Mouse (Mus musculus) embryonic facial prominence, embryonic 14.5 days (tissue): Measurements from ENCODE around the gene Rictor. TPM values are rescaled to one million over a fixed set of nuclear protein-coding genes. Genes with fewer than 3 reads are reported as not detected.

Experiments used
- ATAC-seq: fragments of 200-750 bp; cut with Nextera tagmentation; 2 replicates; pipeline ENCODE4 v1.8.0; 2017; ENCODE audit warnings: low read depth, moderate number of reproducible peaks, moderate TSS enrichment
- DNase-seq: peaks from one replicate; pipeline ENCODE4 v3.0.0-alpha.2; 2015; ENCODE audit warnings: low spot score
- H3K27ac ChIP-seq: fragments of 300-500 bp; sonication (generic); replicated peaks from 2 replicates; pipeline ENCODE4 v1.5.1; 2014; ENCODE audit warnings: low read depth, mild to moderate bottlenecking, low read length, moderate library complexity
- H3K27me3 ChIP-seq: fragments of 300-500 bp; sonication (generic); replicated peaks from 2 replicates; pipeline ENCODE4 v1.6.1; 2014; ENCODE audit warnings: low read length; ENCODE audit not compliant: control insufficient read depth, insufficient read depth
- H3K36me3 ChIP-seq: fragments of 300-500 bp; sonication (generic); 2 replicates; pipeline ENCODE4 v1.6.1; 2014; ENCODE audit warnings: low read length, mixed read lengths; ENCODE audit not compliant: control insufficient read depth, insufficient read depth
- H3K4me1 ChIP-seq: fragments of 300-500 bp; sonication (generic); 2 replicates; pipeline ENCODE4 v1.6.1; 2014; ENCODE audit warnings: antibody characterized with exemption, low read length; ENCODE audit not compliant: control insufficient read depth, insufficient read depth
- H3K4me2 ChIP-seq: fragments of 300-500 bp; sonication (generic); 2 replicates; pipeline ENCODE4 v1.6.1; 2014; ENCODE audit warnings: low read depth, mild to moderate bottlenecking, low read length, moderate library complexity, mixed read lengths
- H3K4me3 ChIP-seq: fragments of 300-500 bp; sonication (generic); 2 replicates; pipeline ENCODE4 v1.5.1; 2014; ENCODE audit warnings: low read depth, mild to moderate bottlenecking, low read length
- H3K9ac ChIP-seq: fragments of 300-500 bp; sonication (generic); 2 replicates; pipeline ENCODE4 v1.6.1; 2014; ENCODE audit warnings: low read depth, mild to moderate bottlenecking, low read length, moderate library complexity, mixed read lengths
- H3K9me3 ChIP-seq: fragments of 300-500 bp; sonication (generic); 2 replicates; pipeline ENCODE4 v1.6.1; 2016; ENCODE audit warnings: low read length; ENCODE audit not compliant: control insufficient read depth
- WGBS: fragments of 180-500 bp; shearing (Covaris S2); extraction: QIAGEN DNeasy Blood & Tissue Kit; methylation state at CpG from one replicate; pipeline ENCODE4 v1.1.7; 2014; 5-methylcytosine and 5-hydroxymethylcytosine counted together
- polyA plus RNA-seq: library from polyadenylated mRNA; unstranded; fragments of >200 nt; fragmentation: Nextera tagmentation; extraction: Ambion mirVana; gene quantifications from 2 replicates; pipeline ENCODE4 v1.2.1, GENCODE M21; 2014

The Rictor gene
- polyA plus RNA-seq, result 32.1 and 37.1 TPM in 2 replicates

DNA sequence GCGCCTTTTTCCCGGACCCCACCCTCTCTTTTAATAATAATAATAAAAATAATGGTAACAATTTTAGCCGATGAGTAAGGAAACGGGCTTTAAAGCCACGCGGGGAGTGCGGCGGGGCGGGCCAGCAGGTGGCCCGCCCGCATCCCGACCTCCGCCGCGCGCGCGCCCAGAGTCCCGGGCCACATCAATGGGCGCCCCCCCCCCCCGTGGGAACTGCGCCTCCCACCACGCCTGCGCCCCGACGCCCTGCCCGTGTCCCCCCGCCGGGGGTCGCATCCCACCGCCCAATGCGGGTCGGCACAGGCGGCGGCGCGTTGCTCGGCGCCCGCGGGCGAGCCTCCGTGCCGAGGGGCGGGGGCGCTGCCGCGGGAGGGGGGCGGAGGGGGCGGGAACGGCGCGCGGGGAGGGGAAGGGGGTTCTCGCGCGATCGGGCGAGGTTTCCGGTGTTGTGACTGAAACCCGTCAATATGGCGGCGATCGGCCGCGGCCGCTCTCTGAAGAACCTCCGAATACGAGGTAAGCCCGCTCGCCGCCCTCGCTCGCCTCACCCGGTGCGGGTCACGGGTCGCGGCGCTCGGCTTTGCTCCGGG lies at the start of gene Rictor:
Gene Rictor, plus strand, starts transcription at position 444 of the 590 bp plus-strand sequence.
- Histone ChIP-seq H3K4me1 (peaks cover 15% of the 10 kb centered on the region), H3K27ac (peak within 1 kb of the TSS; percentile 95), H3K9ac (peak within 1 kb of the TSS; percentile 96), H3K4me3 (peak within 1 kb of the TSS; percentile 92), H3K27me3 (peaks cover 19% of the 10 kb centered on the region), H3K36me3 (no peaks in the 10 kb centered on the region), H3K4me2 (peak within 1 kb of the TSS; percentile 91), H3K9me3 (no peaks in the 10 kb centered on the region)
- 0% methylated on average over 26 of the region's 82 CpGs for WGBS
- ATAC-seq, result peak; percentile 88
- DNase-seq, result peak; percentile 94

DNA sequence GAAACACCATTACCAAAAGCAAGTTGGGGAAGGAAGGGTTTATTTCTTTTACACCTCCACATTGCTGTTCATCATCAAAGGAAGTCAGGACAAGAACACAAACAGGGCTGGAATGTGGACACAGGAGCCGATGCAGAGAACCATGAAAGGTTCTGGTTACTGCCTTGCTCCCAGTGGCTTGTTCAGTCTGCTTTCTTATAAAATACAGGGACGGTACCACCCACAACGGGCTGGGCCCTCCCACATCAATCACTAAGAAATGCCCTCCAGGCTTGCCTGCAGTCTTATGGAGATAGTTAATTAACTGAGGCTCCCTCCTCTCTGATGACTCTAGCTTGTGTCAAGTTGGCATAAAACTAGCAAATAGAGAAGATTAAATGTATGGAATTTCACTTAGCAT lies 46.2 kb upstream of the Rictor start:
- no peak overlapping the region for H3K9ac ChIP-seq
- H3K27ac ChIP-seq, result no peak overlapping the region
- no peak overlapping the region for H3K4me3 ChIP-seq
- WGBS, result 31% methylated on average over 3 of the region's 3 CpGs
- no peaks in the 10 kb centered on the region for H3K36me3 ChIP-seq
- H3K27me3 ChIP-seq, result no peaks in the 10 kb centered on the region
- no peaks in the 10 kb centered on the region; the same call in 1 of the 2 replicates for H3K4me1 ChIP-seq
- ATAC-seq (no peak), DNase-seq (no peak)
- H3K9me3 ChIP-seq, result no peaks in the 10 kb centered on the region
- H3K4me2 ChIP-seq, result no peak overlapping the region

- 63% methylated on average over 7 of the region's 7 CpGs for WGBS
- H3K4me3 ChIP-seq, result no peak overlapping the region
- no peaks in the 10 kb centered on the region for H3K9me3 ChIP-seq
- no peak overlapping the region for H3K4me2 ChIP-seq
- no peak overlapping the region for H3K9ac ChIP-seq
- no peak for DNase-seq
- H3K27ac ChIP-seq, result no peak overlapping the region
- ATAC-seq, result no peak
- H3K4me1 ChIP-seq, result peaks cover 4% of the 10 kb centered on the region
- no peaks in the 10 kb centered on the region for H3K27me3 ChIP-seq
- H3K36me3 ChIP-seq, result no peaks in the 10 kb centered on the region
These were observed 44.2 kb upstream of the Rictor start for GRCm38 (mm10) chr15:6663991-6664390.

GRCm38 (mm10) chr15:6666072-6666471 lies 42.1 kb upstream of the Rictor start:
- Histone ChIP-seq H3K36me3 (no peaks in the 10 kb centered on the region), H3K4me3 (no peak overlapping the region), H3K9ac (no peak overlapping the region), H3K4me1 (peaks cover 4% of the 10 kb centered on the region; the same call in 1 of the 2 replicates), H3K9me3 (no peaks in the 10 kb centered on the region), H3K27me3 (no peaks in the 10 kb centered on the region), H3K27ac (no peak overlapping the region), H3K4me2 (no peak overlapping the region)
- DNase-seq, result peak; percentile 18
- no peak for ATAC-seq
- WGBS, result 29% methylated on average over 5 of the region's 5 CpGs

DNA sequence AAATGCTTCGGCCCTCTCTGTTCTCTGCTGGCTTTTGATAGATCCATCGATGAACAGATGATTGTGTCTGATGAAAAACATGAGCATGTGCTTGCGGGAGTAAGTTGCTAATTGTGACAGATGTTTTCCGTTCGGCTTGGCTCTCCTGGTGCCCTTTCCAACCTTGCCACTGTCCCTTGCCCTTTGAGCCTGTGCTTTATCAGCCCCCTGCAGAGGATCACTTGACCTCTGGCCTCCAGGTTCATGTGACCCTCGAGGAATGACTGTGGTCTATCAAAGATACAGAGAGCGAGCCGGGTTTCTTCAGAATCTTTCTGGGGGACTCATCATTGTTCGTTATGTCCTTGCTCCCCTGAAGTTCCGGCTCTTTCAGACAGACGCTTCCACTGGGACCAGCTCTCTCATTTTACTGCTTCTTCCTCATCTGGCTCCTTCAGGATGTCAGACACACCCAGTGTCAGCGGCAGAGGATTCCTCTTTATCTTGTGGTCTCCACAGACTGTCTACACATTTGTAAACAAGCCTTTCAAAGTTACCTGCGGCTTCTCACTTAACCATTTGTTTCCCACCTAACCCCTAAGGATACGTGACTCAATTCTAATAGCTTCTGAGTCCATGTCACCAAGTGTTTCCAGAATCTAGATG lies 39.3 kb upstream of the Rictor start:
- DNase-seq, result no peak
- Histone ChIP-seq H3K27ac (no peak overlapping the region), H3K4me1 (peaks cover 4% of the 10 kb centered on the region; the same call in 1 of the 2 replicates), H3K4me3 (no peak overlapping the region), H3K4me2 (no peak overlapping the region), H3K9me3 (no peaks in the 10 kb centered on the region), H3K9ac (no peak overlapping the region), H3K36me3 (no peaks in the 10 kb centered on the region), H3K27me3 (no peaks in the 10 kb centered on the region)
- no peak for ATAC-seq
- 25% methylated on average over 14 of the region's 14 CpGs for WGBS

DNA sequence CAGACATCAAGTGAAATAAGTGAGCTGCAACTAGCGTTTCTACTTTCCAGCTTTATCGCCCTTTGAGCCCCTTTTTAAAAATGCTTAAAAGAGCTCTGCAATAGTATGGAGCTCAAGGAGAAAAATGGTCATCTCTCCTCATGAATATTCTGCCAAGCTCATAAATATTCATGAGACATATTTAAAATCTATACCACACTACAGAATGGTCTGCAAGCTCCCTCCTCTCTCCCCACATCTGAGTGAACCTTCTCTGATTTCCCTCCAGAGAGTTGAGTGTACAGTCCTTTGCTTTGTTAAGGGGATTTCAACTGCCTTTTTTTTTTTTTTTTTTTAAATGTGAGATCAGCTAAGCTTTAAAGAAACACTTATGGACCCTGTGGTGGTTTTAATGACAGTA lies 29.7 kb upstream of the Rictor start:
- no peak overlapping the region for H3K9ac ChIP-seq
- DNase-seq (no peak), ATAC-seq (no peak)
- no peak overlapping the region for H3K4me3 ChIP-seq
- no peaks in the 10 kb centered on the region for H3K4me1 ChIP-seq
- no peaks in the 10 kb centered on the region for H3K9me3 ChIP-seq
- H3K36me3 ChIP-seq, result no peaks in the 10 kb centered on the region
- H3K4me2 ChIP-seq, result no peak overlapping the region
- H3K27ac ChIP-seq, result no peak overlapping the region
- 80% methylated on average over 2 of the region's 2 CpGs for WGBS
- H3K27me3 ChIP-seq, result no peaks in the 10 kb centered on the region

DNA sequence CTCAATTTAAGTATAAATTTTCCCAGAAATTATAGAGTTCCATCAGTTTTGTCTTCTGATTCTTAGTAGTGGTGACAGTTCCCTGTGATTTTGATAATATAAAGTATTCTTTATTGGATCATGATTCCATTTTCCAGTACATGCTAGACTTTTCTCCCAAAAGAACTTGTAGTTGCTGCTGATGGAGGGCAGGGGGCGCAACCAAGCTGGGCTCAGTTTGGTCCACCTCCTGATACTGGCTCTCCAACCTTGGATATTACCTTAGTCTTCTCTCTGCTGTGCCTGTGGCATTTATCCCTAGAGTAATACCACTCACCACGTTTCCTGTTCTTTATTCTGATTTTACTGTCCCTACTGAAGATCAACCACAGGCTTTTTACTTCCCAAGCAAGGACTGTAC lies 6.0 kb upstream of the Rictor start:
- Histone ChIP-seq H3K4me2 (no peak overlapping the region), H3K9ac (no peak overlapping the region), H3K4me1 (no peaks in the 10 kb centered on the region), H3K27ac (no peak overlapping the region), H3K4me3 (no peak overlapping the region), H3K36me3 (no peaks in the 10 kb centered on the region), H3K9me3 (no peaks in the 10 kb centered on the region), H3K27me3 (peaks cover 19% of the 10 kb centered on the region)
- ATAC-seq (no peak), DNase-seq (no peak)
- 70% methylated on average over 2 of the region's 2 CpGs for WGBS

- Histone ChIP-seq H3K36me3 (no peaks in the 10 kb centered on the region), H3K27me3 (peaks cover 19% of the 10 kb centered on the region), H3K4me2 (no peak overlapping the region), H3K4me1 (peaks cover 11% of the 10 kb centered on the region; the same call in 1 of the 2 replicates), H3K4me3 (no peak overlapping the region), H3K9ac (no peak overlapping the region), H3K9me3 (no peaks in the 10 kb centered on the region), H3K27ac (no peak overlapping the region)
- no peak for ATAC-seq
- 56% methylated on average over 7 of the region's 7 CpGs for WGBS
- DNase-seq, result no peak
These were observed 2.8 kb upstream of the Rictor start for GRCm38 (mm10) chr15:6705351-6705901.
